Mouse (Mus musculus) cortical plate, adult 2 months (tissue): ENCODE measurements at regions not wholly inside any gene's neighbourhood (a gene's known extent, or its start where the extent isn't known, plus 50 kb on each side); places are given as distances from the start of the nearest gene placed in this dataset.

ENCODE experiments used
- CTCF ChIP-seq: fragments of 200-500 bp; IDR thresholded peaks from 2 replicates; pipeline ENCODE4 v1.5.1; 2011; ENCODE audit warnings: mild to moderate bottlenecking, control low read depth, low read length; ENCODE audit not compliant: insufficient read depth; ENCODE audit errors: extremely low read depth
- POLR2A ChIP-seq: fragments of 200-500 bp; IDR thresholded peaks from 2 replicates; pipeline ENCODE4 v1.6.1; 2011; ENCODE audit warnings: mild to moderate bottlenecking, low read length, control low read depth; ENCODE audit not compliant: insufficient read depth; ENCODE audit errors: extremely low read depth

- TF ChIP-seq CTCF (no peak), POLR2A (no peak)
Observed at GRCm38 (mm10) chr1:122082481-122082880, 514.7 kb upstream of the Ddx18 start.
